Mouse (Mus musculus) heart, postnatal 25 days (tissue): ENCODE data around the gene Stub1. TPM values are rescaled to one million over a fixed set of nuclear protein-coding genes. Genes with fewer than 3 reads are reported as not detected.

Experiments used
- DNase-seq: peaks from one replicate; pipeline ENCODE4 v3.0.0; 2022; ENCODE audit warnings: low spot score
- intact Hi-C: fragments of 180-260 bp; cut with DNase I; formaldehyde crosslinking; loops from one replicate; pipeline ENCODE4 v1.15.1; 2025
- total RNA-seq, 2 experiments: library from RNA; stranded (reverse); gene quantifications; 2 replicates each; pipeline ENCODE4 v1.2.3; 2021

The Stub1 gene
- total RNA-seq, 2 experiments from 2014 or later, result 114 to 117 TPM

DNA sequence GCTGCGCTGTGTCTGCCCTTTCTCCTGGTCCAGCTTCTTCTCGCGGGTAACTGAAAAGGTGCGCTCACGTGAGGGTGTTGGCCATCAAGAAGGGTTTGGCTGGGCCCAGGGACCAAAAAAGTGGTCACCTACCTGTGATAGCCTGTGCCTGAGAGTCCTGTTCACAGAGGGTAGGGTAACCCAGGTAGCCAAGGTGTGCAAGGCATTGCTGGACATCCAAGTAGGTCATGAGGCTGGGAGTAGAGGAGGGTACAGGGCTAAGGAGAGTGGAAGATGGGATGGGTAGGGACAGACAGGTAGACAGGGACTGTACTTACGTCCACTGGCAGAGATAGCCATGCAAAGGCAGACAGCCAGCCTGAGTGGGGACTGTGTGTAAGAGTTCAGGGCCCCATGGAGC is 7.3 kb upstream of the Stub1 start:
- no peak for DNase-seq
- intact Hi-C loops, result no loop called here

DNA sequence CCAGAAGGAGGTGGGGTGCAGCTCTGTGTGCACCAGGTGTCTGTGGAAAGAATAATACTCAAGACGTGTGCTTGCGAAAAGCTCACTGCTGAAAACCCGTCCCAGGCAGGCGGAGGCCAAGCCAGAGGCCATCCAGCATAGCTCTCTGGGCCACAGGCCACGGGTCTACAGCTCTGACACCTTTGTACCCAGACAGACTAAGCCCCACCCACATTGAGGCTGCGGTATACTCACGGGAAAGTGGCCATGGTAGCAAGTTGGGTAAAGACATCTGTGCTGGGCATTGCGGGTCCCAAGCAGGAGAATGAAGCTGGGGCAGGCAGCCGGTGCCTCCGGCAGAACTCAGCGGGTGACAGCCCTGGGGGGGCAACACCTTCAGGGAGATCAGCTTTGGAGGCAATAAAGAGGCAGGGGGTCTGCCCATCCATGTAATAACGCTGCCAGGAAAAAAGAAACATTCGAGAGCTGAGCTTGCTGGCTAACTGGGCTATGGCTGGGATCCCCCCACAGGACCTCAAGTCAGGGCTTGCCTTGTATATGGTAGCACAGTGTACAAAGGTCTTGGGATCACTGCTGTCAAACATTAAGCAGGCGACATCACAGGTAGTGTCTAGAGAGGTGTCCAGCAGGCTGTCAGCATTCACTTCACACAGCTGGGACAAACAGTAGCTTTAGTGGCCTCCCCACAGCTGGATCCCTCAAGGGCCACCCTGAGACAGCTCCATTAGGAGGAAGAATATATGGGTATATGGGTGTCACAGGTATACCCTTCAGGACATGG is 6.4 kb upstream of the Stub1 start:
- no peak for DNase-seq
- intact Hi-C loops, result no loop called here

DNA sequence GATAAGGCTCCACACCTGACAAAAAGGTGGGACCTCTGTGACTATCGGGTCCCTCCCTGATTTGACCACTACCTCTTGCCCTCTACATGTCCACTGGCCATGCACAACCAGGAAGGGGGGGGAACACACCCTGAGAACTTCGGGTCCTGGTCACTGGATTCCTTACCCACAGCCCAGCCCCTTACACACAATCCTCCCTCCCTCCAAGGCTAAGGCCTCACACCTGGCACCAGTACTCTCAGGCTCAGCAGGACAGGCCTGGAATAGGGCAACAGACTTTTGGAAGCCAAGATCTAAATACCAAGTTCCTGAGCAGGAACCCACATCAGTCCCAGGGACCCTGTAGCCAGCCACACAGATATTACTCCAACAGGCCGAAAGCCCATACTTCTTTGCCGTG is 5.7 kb upstream of the Stub1 start:
- DNase-seq, result no peak
- intact Hi-C loops, result no loop called here

DNA sequence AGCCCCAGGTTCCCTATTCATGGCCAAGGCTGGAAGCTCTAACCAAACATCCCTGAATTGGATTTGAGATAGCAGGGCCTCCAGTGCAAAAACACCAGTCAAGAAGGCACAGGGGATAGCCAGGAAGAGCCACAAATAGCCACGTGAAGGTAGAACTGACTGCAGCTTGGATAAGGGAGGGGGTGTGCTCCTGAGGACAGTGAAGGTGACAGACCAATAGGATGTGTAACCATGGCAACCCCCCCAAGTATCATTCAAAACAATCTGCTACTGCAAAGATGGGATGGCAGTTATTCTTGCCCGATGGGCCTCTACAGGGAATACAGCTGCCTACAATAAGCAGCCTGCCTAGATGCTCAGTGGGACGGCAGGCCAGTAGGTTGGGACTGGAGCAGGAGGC is 4.3 kb upstream of the Stub1 start:
- intact Hi-C loops, result no loop called here
- DNase-seq, result no peak

DNA sequence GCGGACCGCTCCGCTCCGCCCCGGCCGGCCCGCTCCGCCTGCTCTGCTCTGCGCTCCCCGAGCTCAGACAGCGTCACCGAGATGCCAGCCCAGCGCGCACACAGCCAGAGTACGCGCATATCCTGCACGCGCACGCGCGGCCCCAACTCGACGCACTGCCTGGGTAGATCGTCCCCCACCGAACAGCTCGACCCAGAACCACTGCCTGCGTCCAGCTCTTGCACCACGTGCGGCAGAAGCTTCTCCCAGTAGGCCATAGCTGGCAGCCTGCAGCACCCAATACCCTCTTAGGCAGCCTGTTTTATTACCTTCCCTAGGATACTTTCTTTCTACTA is 3.8 kb upstream of the Stub1 start, which contains the start of gene Rhbdl1:
Rhbdl1 (minus strand) TSS at position 220 of the 335 bp plus-strand sequence.
- DNase-seq, result peak; percentile 51
- intact Hi-C loops, result no loop called here

DNA sequence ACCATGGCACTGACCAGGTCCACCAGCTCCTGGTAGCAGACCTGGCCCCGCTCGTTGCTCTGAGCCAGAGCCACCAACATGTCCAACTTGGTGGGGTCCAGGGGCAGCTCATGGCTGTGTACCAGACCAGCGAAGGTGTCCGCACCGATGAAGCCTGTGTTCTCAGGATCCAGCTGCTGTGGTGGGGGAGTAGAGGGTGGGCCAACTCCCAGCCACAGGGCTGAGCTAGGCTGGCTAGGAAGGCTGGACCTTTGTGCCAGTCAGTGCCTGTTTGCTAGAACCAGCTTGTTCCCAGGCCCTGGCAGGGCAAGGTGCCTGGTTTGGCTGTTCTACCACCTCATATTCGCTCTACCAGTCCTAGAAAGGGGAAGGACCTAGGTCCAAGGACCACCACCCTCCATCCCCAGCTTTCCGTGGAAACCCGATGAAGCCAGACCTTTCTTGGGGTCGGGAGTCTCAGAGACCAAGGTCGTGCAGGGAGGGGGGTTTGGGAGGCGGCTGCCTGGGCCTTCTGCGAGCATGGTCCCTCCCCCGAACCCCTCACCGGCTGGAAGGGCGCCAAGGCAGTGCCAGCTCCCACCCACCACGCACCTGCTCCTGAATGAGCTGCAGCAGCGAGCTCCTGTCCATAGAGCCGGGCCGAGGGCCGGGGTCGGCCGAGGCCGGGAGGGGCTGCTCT is 3.3 kb upstream of the Stub1 start:
- intact Hi-C loops, result no loop called here
- DNase-seq, result no peak

DNA sequence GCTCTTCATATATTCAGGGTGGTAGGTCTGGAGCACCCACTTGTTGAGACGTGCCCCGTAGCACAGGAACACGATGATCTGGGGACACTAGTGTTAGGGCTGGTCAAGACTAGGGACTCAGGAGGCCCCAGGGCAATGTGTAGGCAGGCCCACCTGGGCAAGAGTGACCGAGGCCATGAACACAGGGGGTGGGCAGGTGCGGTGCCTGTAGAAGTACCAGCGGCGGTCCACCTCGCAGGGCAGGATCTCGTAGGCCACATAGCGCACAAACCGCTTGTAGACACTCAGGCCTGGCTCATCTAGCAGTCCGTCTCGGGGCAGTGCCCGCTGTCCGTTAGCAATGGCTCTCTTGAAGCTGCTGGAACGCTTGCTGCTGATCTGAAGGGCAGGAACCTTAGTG is 2.6 kb upstream of the Stub1 start:
- no peak for DNase-seq
- intact Hi-C loops, result no loop called here

DNA sequence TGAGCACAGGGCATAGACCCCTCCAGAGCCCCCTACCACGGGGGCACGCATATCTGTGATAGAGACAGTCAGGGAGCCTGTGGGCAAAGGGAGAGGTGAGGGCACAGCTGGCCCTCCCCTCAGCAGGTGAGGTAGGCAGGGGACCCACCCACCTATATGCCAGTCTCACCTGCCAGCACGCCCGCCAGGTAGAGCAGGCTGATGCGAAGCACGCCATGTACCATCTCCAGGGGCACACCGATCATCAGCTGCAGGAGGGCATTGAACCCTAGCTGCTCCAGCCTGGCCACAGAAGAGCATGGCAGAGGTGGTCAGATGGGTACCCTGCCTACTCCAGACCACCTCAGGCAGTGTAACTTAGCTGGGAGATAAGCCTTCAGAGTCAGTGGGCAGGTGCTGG is 2.1 kb upstream of the Stub1 start:
- intact Hi-C loops, result no loop called here
- no peak for DNase-seq

DNA sequence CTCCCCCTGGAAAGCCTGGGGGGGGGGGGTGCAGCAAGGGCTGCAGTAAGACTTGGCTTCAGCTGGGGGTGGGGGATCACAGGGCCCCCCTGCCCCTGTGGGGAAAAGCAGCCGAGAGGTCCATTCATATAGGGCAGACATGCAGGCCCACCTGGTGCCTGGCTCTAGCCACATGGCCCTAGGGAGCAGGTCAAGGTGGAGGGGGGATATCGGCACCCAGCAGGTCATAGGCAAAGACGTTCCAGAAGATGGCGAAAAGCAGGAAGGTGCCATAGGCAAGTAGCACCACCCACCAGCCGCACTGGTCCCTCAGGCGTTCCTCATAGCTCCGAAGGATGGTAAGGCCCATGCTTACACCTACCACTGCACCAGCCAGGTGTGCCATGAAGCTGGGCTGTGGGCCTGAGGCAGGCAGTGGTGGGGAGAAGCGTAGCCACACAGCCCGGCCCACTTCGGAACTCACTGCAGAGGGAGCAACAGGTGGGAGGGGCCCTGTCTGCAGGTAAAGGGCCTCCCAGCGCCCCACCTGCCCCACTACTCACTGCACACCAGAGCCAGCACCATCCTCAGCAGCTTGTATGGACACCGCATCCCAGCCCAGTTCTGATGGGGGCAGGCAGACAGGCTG is 1.5 kb upstream of the Stub1 start:
- DNase-seq, result no peak
- intact Hi-C loops, result loop anchor here (5.0 kb wide), 1 partner anchor 33 kb away; the partner anchor contains the start of gene Mcrip2

DNA sequence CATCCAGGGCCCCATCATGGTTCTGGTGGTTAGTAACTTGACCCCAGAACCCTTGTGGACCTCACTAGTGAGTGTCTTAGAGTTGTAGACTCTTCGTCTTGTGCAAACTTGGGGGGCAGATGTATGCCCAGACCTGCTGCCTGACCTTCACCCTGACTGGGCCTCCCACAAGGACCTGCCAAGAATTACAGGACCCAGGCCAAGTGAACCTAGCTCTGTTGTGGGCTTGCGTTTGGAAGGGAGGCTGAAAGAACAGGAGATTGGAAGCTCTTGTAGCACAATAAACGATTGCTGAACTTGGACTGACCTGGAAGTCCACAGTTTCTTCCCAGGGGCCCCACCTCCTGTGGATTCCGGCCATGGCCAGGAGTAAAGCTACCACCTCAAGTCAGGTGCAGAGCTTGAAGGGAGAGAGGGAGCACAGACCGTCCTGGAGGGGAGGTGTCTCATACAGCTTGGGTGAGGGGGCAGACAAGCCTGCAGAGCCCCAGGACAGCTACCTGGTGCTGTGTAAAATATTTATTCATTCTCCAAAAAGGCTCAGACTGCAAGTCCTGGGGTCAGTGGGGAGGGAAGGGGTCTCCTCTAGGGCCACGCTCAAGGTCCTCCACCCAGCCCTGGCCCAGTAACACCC is 874 bp upstream of the Stub1 start:
- DNase-seq, result no peak
- intact Hi-C loops, result loop anchor here (5.0 kb wide), 1 partner anchor 33 kb away; the partner anchor contains the start of gene Mcrip2

DNA sequence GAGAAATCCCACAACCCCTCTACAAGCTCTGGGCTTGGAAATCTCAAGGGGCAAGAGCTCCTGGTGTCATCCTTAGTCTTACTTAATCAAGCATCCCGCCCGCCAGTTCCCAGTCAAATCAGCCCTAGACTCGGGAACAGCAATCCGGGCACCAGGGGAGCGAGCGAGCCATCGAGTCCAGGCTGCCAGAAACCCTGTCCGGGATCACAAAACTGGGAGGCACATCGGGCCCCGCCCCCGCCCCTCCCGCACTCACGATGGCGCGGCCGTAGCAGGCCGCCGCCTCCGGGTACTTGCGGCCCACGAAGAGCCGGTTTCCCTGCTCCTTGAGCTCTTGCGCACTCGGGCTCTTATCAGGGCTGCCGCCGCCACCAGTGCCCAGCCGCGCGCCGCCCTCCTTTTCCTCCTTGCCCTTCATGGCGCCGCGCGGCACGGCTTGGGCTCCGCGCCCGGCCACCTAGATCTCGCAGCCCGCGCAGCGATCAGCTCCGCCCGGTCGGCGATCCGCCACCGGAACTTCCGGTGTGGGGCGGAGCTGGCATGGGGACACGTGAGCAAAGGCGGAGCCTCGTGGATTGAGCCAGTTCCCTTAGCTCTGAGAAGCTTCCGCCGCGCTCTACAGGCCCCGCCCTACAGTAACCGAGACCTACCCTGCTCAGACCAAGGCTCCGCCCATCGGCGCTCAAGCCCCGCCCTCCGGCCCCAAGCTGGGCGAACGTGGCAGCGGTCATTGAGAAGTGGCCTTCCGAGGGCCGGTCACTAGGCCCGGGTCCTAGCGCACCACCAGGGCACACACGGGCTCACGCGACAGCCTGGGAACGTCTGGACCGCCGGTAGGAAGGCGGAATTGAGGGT is 541 bp downstream of the Stub1 start:
- DNase-seq, result peak; percentile 99
- intact Hi-C loops, result loop anchor here (5.0 kb wide), 1 partner anchor 35 kb away; the partner anchor contains the start of gene Mcrip2

DNA sequence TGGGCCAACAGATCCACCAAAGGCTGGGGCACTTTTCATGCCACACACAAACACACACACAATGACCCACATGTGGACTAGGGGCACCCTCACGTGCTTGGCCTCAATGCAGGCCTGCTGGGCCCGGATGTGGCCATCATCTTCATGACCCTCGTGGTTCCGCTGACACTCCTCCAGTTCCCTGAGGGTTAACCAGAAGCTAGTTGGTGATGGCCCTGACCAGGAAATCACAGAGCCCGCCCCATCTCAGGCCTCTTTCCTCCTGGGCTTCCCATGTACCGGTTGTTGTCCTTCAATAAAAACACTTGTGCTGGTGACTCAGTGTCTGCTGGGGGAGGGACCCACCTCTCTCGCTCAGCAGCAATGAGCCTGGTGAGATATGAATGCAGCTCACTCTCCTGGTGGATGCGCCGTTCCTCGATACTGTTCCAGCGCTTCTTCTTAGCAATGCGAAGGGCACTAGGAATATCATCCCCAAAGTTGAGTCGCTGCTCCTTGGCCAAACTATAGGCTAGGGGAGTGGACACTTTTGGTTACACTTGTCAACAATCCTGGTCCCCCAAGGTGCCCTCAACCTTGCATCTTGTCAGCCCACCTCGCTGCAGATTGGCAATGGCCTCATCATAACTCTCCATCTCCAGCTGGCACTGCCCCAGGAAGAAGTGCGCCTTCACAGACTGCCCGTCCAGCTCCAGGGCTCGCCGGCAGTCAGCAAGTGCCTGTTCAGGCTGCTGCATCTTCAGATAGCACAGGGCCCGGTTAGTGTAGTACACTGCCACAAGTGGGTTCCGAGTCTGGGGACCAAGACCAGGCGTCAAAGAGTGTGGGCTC is 1.5 kb downstream of the Stub1 start:
- intact Hi-C loops, result loop anchor here (5.0 kb wide), 1 partner anchor 36 kb away; the partner anchor contains the start of gene Mcrip2
- no peak for DNase-seq

DNA sequence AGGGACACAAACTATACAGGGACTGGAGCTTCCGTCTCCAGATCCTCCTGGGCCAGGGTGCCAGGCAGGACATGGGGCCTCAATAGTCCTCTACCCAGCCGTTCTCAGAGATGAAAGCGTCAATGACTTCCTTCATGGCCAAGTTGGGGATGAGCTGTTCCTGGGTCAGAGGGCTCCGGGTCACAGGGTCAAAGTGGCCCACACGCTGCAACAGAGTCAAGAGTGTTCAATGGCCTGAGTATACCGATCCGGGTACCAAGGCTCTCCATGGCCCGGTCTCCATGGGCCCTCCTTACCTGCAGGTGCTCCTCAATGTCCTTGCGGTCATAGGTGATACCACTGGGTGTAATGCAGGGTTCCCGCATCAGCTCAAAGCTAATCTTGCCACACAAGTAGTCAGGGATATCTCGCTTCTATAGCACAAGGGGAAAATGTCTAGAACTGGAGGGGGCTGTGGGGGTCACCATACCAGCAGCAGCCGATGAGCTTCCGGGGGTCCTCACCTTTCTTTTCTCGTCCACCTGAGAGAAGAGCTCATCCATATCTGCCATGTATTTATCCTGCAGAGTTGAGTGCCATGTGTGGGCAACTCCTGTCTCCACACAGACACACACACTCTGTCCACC is 2.3 kb downstream of the Stub1 start:
- DNase-seq, result no peak
- intact Hi-C loops, result loop anchor here (5.0 kb wide), 1 partner anchor 36 kb away; the partner anchor contains the start of gene Mcrip2

DNA sequence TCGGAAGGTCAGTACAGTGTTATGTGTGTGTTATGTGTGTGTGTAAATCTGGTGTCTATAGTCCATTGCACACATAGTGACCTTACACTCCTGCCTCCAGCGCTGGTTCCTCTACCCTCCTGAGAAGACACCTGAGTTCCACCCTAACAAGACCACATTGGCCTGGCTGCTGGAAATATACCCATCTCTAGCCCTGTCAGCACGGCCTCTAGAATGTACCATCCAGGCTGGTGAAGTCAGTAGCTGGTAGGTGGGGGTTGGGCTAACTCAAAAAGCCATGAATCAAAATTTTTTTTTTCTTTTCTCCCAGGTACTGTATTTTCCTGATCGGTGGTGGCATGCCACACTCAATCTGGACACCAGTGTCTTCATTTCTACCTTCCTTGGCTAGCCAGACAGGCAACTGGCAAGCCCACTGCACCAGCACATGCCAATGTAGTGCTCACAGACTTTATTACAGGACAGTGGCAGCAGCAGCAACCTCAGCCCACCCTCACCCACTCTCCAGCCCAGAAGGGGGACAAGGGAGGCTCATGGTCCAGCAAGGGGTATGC is 2.9 kb downstream of the Stub1 start:
- intact Hi-C loops, result loop anchor here (5.0 kb wide), 1 partner anchor 37 kb away; the partner anchor contains the start of gene Mcrip2
- no peak for DNase-seq

DNA sequence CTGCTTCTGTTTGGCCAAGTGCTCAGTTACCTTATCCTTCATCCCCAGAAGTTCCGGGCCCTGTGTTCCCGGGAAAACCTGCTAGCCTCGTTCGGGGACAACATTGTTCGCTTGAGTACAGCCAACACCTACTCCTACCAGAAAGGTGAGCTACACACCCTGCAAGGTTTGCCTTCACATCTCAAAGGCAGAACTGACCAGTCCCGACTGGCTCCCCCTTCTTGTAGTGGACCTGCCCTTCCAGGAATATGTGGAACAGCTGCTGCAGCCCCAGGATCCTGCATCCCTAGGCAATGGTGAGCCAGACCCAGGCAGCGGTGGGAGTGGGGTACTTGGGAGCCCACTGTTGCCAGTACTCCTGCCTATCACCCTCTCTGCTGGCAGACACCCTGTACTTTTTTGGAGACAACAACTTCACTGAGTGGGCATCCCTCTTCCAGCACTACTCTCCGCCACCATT is 3.6 kb downstream of the Stub1 start:
- DNase-seq, result no peak
- intact Hi-C loops, result loop anchor here (5.0 kb wide), 1 partner anchor 38 kb away; the partner anchor contains the start of gene Mcrip2

DNA sequence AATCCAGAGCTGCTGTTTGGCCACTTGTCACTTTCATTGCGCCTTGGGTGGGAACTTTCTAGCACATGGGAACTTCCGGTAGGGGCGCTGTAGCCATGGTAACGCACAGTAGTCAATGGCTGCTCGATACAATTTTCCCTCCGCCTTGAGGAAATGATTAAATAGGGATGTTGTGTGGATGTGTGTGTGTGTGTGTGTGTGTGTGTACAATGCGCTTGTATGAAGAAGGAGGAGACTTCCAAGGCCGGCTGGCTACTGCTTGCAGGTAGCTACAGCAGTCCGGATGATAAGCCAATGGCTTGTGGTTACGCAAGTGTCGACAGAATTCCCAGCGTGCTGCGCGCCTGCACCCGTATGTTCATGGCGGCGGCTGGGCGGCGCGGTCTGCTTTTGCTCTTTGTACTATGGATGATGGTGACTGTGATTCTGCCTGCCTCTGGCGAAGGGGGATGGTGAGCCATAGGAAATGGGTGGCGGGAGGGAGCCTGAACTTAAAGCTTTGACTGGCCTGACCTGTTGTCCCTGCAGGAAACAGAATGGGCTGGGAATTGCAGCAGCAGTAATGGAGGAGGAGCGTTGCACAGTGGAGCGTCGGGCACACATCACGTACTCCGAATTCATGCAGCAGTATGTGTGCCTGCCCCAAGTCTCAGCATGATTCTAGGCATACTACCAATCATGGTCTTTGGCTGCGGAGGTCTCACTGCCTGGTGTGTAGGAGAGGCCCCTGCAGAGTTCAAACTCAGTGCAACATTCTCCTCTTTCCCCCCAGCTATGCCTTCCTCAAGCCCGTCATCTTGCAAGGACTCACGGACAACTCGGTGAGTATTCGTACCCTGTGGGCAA is 4.3 kb downstream of the Stub1 start, which contains the start of gene Jmjd8:
Jmjd8 (plus strand) TSS at position 156 of the 846 bp plus-strand sequence.
- peak; percentile 57 for DNase-seq
- intact Hi-C loops, result no loop called here

DNA sequence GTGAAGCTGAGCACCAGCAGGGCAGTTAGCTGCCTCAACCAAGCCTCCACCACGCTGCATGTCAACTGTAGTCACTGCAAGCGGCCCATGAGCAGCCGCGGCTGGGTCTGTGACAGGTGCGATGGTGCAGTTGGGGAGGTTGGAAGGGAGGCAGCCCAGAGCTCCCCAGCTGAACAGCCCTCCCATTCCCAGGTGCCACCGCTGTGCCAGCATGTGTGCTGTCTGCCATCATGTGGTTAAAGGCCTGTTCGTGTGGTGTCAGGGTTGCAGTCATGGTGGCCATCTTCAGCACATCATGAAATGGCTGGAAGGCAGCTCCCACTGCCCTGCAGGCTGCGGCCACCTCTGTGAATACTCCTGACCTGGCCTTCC is 5.0 kb downstream of the Stub1 start:
- intact Hi-C loops, result no loop called here
- no peak for DNase-seq
